Mouse (Mus musculus) gastrocnemius, adult 2 months (tissue): ENCODE data around the gene Gm4788. TPM values are rescaled to one million over a fixed set of nuclear protein-coding genes. Genes with fewer than 3 reads are reported as not detected.
"Not testable (repeated sequence)": the region's sequence is repeated elsewhere in the genome, so short reads cannot be mapped to it uniquely, and the experiment has no call there.

Experiments
- DNase-seq: peaks from one replicate; pipeline ENCODE4 v3.0.0; 2022
- H3K27ac ChIP-seq: fragments of 200-600 bp; 2 replicates; pipeline ENCODE4 v1.8.1; 2022; ENCODE audit warnings: mild to moderate bottlenecking
- H3K4me3 ChIP-seq: fragments of 200-600 bp; 2 replicates; pipeline ENCODE4 v1.8.1; 2022; ENCODE audit warnings: mild to moderate bottlenecking, moderate library complexity
- CTCF ChIP-seq: fragments of 200-600 bp; IDR thresholded peaks from 2 replicates; pipeline ENCODE4 v1.8.1; 2022; ENCODE audit warnings: antibody characterized with exemption, mild to moderate bottlenecking, moderate library complexity
- intact Hi-C: fragments of 180-260 bp; cut with DNase I; formaldehyde crosslinking; loops from one replicate; pipeline ENCODE4 v1.15.1; 2025
- long read RNA-seq, 2 experiments: library from polyadenylated mRNA; stranded (forward); transcript quantifications; one replicate each; pipeline ENCODE4 v2.0.0; 2021
- total RNA-seq, 2 experiments: library from RNA; stranded (reverse); gene quantifications; 2 replicates each; pipeline ENCODE4 v1.2.3; 2021

The Gm4788 gene
- total RNA-seq: not detected
- long read RNA-seq, experiment 1: 0 reads
- long read RNA-seq, experiment 2: 0 reads

GRCm38 (mm10) chr1:139781143-139781542, at the start of gene Gm4788:
Gene Gm4788, minus strand, starts transcription at chr1:139781243.
- no peak for TF ChIP-seq CTCF
- Histone ChIP-seq H3K27ac (no peak within 1 kb of the TSS), H3K4me3 (no peak within 1 kb of the TSS)
- no peak for DNase-seq
- intact Hi-C loops: no loop called here

- intact Hi-C loops: no loop called here
- H3K4me3 ChIP-seq: no peak overlapping the region
- no peak for DNase-seq
- no peak for TF ChIP-seq CTCF
- H3K27ac ChIP-seq: no peak overlapping the region
These were observed 27.6 kb upstream of the Gm4788 start for GRCm38 (mm10) chr1:139808594-139808993.

GRCm38 (mm10) chr1:139769913-139770312, 11.1 kb downstream of the Gm4788 start:
- H3K4me3 ChIP-seq, intact Hi-C loops, DNase-seq, H3K27ac ChIP-seq: not testable (repeated sequence)

- H3K4me3 ChIP-seq, DNase-seq, H3K27ac ChIP-seq, intact Hi-C loops: not testable (repeated sequence)
These were observed 64.4 kb downstream of the Gm4788 start for GRCm38 (mm10) chr1:139716681-139717080.

- H3K27ac ChIP-seq, intact Hi-C loops, H3K4me3 ChIP-seq, DNase-seq: not testable (repeated sequence)
These were observed 64.8 kb downstream of the Gm4788 start for GRCm38 (mm10) chr1:139716249-139716648.

GRCm38 (mm10) chr1:139649921-139650320, 131.1 kb downstream of the Gm4788 start:
- DNase-seq, H3K27ac ChIP-seq, H3K4me3 ChIP-seq, intact Hi-C loops: not testable (repeated sequence)

Other genes with a start within 250 kb of the Gm4788 start
- not detected for gene Cfhr1, start 221.0 kb downstream of the Gm4788 start, total RNA-seq
- gene Cfhr2, start 77.5 kb upstream of the Gm4788 start, total RNA-seq: under 1 TPM in 1 of 2 experiments, not detected in 1; 0.14 TPM